Mouse (Mus musculus) heart, postnatal 0 days (tissue): ENCODE results near the gene Itga10.

Experiments used
- CTCF ChIP-seq: IDR thresholded peaks from 2 replicates; pipeline ENCODE4 v1.5.1; 2016; ENCODE audit warnings: antibody characterized with exemption, control low read depth, low read depth
- EP300 ChIP-seq: IDR thresholded peaks from 2 replicates; pipeline ENCODE4 v1.6.1; 2016; ENCODE audit warnings: antibody characterized with exemption, low read depth

DNA sequence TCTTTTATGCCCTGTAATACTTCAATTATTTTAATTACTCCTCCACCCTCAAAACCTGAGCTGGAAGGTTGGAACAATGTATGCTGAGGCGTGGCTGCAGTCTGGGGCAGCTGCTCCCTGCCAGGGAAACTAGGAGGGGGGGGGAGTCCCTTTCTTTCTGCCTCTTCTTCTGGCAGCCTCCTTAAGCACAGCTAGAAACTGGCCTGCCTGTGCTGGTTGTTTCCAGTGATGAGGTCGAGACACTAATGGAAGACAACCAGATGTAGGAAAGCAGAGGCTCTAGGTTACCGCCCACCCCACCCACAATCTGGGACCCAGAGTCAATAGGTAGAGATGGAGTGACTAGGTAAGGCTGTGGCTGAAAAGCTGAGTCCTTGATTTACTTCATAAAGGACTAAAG is 30.3 kb downstream of the Itga10 start:
- TF ChIP-seq CTCF (no peak), EP300 (no peak)
